Mouse (Mus musculus): ENCODE measurements around the gene Foxs1. TPM values are rescaled to one million over a fixed set of nuclear protein-coding genes. Genes with fewer than 3 reads are reported as not detected.

The Foxs1 gene
- polyA plus RNA-seq, 1 experiment from 2014 or later: 8.6 TPM

DNA sequence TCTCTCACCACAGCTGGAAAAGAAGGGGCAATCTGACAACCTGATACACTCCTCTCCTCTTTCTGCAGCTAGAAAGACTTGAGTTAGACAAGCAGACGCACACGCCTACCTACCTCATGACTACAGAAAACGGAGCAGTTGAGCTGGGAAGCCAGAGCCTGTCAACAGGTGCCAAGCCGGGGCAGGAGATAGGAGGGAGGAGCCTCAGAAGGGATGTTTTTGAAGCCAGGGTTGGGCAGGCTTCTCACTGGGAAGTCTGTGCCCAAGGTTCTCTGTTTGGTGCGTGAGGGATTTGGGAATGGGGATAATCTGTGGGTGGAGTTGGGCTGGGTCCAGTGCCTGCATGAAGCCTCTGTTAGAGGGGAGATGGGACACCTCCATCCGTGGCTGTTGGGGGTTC, 21.6 kb downstream of the Foxs1 start:
- Histone ChIP-seq H3K27ac (no peak overlapping the region), H3K36me3 (no peaks in the 10 kb centered on the region), H3K9ac (no peak overlapping the region), H3K4me1 (peaks cover 17% of the 10 kb centered on the region), H3K9me3 (no peaks in the 10 kb centered on the region), H3K4me3 (no peak overlapping the region), H3K4me2 (no peak overlapping the region), H3K27me3 (peaks cover 46% of the 10 kb centered on the region)
- 22% methylated on average over 6 of the region's 6 CpGs for WGBS
- no peak for ATAC-seq (ENCODE audit: borderline replicate concordance, extremely low read depth, low FRiP score, low TSS enrichment)

DNA sequence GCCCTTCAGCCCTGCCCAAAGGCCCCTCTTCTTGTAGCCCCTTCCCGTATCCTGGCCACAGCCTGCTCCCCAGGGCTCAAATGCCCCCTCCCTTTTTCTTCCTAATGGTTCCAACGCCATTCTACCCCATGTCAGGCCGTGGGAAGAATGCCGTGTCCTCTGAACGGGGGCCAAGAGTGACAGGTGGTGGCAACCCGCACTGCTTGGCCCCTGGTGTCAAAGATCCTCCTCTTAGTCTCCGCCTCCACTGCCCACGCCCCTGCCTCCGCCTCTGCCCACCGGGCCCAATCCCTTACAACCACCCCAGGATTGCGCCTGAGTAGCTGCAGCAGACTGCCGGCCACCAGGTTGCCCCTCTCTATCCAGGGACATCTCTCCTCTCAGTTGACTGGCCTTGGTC, 22.0 kb downstream of the Foxs1 start, which contains the start of gene Mylk2:
Gene Mylk2, plus strand, starts transcription at position 322 of the 400 bp plus-strand sequence.
- H3K27ac ChIP-seq: no peak within 1 kb of the TSS
- H3K4me1 ChIP-seq: peaks cover 21% of the 10 kb centered on the region
- no peaks in the 10 kb centered on the region for H3K36me3 ChIP-seq
- H3K9me3 ChIP-seq: no peaks in the 10 kb centered on the region
- no peak within 1 kb of the TSS for H3K4me3 ChIP-seq
- no peak within 1 kb of the TSS for H3K4me2 ChIP-seq
- H3K27me3 ChIP-seq: peaks cover 42% of the 10 kb centered on the region
- no peak within 1 kb of the TSS for H3K9ac ChIP-seq
- WGBS: 18% methylated on average over 12 of the region's 12 CpGs
- no peak for ATAC-seq (ENCODE audit: borderline replicate concordance, extremely low read depth, low FRiP score, low TSS enrichment)

DNA sequence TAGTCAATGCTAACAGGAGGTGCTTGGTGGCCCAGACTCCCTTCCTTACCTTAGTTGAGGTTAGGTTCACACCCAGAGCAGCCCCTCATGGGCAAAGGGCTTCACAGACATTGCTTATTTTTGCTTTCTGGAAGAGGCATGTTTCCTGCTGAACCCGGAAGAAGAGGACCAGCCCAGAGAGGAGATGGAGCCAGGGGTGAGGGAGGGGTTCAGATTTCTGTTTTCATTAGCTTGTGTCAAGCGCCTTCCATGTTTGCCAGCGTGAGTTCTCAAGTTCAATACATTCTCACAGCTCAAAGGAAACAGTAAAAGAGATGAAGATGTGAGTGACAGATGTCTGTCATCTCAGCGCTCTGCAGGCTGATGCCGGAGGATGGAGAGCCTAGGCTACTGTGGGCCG, 23.2 kb downstream of the Foxs1 start:
- Histone ChIP-seq H3K27ac (no peak overlapping the region), H3K4me2 (no peak overlapping the region), H3K9ac (no peak overlapping the region), H3K9me3 (no peaks in the 10 kb centered on the region), H3K4me3 (no peak overlapping the region), H3K27me3 (peaks cover 40% of the 10 kb centered on the region), H3K36me3 (no peaks in the 10 kb centered on the region), H3K4me1 (peaks cover 29% of the 10 kb centered on the region)
- WGBS: 65% methylated on average over 6 of the region's 6 CpGs
- no peak for ATAC-seq (ENCODE audit: borderline replicate concordance, extremely low read depth, low FRiP score, low TSS enrichment)

DNA sequence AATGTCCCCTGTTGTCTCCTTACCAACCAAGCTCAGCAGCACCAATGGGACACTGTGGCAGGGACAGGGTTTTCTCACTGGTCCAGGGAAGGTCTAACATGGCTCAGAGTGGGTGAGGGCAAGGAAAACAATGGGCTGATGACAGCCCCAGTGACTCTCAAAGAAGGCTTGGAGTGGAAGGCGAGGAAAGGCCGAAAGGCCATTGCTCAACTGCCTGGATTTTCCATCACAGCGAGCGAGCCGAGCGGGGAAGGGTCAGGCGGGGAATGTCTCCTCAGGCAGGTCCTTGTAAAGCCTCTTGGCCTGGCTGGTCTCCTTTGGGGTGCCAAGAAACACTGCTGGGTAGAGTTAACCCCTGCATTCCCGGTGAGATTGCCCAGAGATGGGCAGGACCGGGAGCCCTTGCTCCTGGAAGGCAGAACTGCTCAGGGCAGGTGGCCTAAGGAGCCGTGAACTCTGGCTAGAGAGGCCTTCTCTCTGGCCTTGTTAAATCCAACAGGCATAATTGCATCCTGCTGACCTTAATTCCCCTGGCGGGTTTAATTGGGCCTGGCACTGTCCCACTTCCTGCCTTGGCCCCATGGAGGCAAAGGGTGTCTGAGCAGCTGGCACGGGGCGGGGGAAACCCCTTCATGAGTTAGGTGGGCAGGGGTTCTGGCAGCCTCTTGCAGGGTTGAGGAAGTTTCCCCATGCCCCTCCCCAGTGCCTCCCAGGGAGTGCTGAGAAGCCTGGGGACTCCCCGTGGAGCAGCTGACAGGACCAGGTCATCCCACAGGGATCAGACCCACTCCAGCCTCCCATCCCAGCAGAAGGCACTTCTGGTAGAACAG, 25.7 kb downstream of the Foxs1 start:
- Histone ChIP-seq H3K4me2 (no peak overlapping the region), H3K9ac (no peak overlapping the region), H3K4me3 (no peak overlapping the region), H3K27me3 (peaks cover 22% of the 10 kb centered on the region), H3K36me3 (no peaks in the 10 kb centered on the region), H3K9me3 (no peaks in the 10 kb centered on the region), H3K4me1 (peaks cover 27% of the 10 kb centered on the region), H3K27ac (no peak overlapping the region)
- ATAC-seq (ENCODE audit: borderline replicate concordance, extremely low read depth, low FRiP score, low TSS enrichment): no peak
- 48% methylated on average over 14 of the region's 14 CpGs for WGBS

DNA sequence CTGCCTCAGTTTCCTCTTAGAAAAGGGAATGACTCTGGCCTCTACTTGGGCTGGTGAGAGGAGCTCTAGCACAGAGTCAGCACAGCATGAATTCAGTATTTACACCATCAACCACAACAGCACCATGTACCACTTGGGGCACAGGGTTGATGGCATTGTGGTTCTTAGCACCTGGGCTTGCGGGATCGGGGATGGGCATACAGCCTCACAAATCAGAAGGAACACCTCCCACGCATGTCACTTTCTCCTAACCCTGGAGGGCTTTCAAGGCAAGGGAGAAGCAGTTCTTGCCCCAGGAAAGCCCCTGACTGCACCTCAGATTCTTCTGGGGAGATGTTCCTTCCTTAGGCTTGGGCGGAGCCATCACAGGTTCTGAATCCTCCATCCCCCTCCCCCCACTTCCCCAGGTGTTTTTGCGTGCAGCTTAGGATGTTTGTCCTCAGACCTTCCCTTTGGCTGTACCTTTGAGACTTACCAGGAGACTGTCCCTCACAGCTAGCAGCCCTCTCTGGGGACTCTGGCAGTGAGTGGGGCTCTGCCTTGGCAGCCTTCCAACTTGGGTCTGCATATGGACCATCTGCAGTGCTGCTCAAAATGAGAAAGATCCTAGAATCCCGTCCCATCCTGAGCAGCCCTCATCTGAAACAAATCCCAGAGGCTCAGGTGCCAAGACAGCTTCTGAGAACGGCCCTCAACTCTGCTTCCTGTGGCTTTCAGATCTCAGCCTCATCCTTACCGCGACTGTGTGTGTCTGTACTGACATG, 26.6 kb downstream of the Foxs1 start:
- Histone ChIP-seq H3K4me3 (no peak overlapping the region), H3K27ac (no peak overlapping the region), H3K9me3 (no peaks in the 10 kb centered on the region), H3K27me3 (peaks cover 13% of the 10 kb centered on the region), H3K4me2 (no peak overlapping the region), H3K36me3 (no peaks in the 10 kb centered on the region), H3K9ac (no peak overlapping the region), H3K4me1 (peaks cover 27% of the 10 kb centered on the region)
- 40% methylated on average over 9 of the region's 9 CpGs for WGBS
- ATAC-seq (ENCODE audit: borderline replicate concordance, extremely low read depth, low FRiP score, low TSS enrichment): 0 out of 2 replicates have a peak, but pooled peaks have one; percentile 41

GRCm38 (mm10) chr2:152905036-152905829, 27.8 kb downstream of the Foxs1 start:
- Histone ChIP-seq H3K4me1 (peaks cover 27% of the 10 kb centered on the region), H3K4me3 (no peak overlapping the region), H3K9ac (no peak overlapping the region), H3K4me2 (no peak overlapping the region), H3K36me3 (no peaks in the 10 kb centered on the region), H3K9me3 (no peaks in the 10 kb centered on the region), H3K27ac (0 out of 2 replicates have a peak overlapping the region, but pooled peaks have one; percentile 37), H3K27me3 (peaks cover under 1% of the 10 kb centered on the region; the same call in 1 of the 2 replicates)
- peak; percentile 47; the same call in 1 of the 2 replicates for ATAC-seq (ENCODE audit: borderline replicate concordance, extremely low read depth, low FRiP score, low TSS enrichment)
- 39% methylated on average over 11 of the region's 11 CpGs for WGBS

DNA sequence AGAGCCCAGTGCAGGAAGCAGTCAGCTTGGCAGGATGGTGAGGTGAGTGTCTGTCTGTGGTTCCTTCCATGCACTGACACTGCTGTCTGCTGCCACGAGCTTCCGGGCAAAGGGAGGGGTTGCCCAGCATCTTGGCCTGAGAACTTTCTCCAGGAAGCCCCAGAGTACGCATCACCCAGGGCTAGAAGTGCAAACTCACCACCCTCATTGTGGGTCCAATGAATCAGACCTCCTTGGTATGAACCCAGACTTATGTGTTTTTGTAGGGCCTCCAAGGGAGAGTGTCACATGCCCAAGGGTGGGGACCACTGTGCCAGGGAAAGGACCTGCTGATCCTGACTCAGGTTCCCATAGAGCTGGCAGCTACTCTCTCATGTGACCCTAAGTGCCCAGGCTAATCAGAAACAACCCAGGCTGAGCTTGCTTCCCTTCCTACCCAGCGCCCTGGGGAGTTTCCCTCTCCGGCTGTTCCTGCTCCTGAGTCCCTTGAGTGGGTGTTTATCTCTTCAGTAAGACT, 28.8 kb downstream of the Foxs1 start:
- peaks cover 27% of the 10 kb centered on the region for H3K4me1 ChIP-seq
- no peaks in the 10 kb centered on the region for H3K27me3 ChIP-seq
- no peak for ATAC-seq (ENCODE audit: borderline replicate concordance, extremely low read depth, low FRiP score, low TSS enrichment)
- no peaks in the 10 kb centered on the region for H3K9me3 ChIP-seq
- H3K4me2 ChIP-seq: no peak overlapping the region
- H3K4me3 ChIP-seq: no peak overlapping the region
- no peak overlapping the region for H3K9ac ChIP-seq
- H3K36me3 ChIP-seq: no peaks in the 10 kb centered on the region
- no peak overlapping the region for H3K27ac ChIP-seq
- WGBS: 58% methylated on average over 5 of the region's 5 CpGs

DNA sequence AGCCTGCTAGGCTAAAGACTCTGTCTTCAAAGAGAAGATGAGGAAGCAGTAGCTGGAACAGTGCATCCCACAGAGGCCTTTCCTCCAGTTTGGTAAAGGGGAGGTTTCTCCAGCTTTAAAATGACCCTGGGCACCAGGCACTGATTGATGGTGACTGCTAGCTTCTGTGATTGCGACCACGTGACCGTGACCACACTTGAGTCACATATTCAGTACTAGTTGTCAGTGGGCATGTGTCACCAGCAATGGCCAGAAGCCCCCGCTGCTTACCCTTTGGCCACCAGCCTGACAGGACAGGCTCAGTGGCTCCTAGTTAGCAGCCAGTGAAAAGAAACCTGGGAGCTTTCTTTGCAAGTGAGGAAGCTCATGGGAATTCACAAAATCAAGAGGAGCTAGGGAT, 29.4 kb downstream of the Foxs1 start:
- no peak overlapping the region for H3K4me2 ChIP-seq
- no peaks in the 10 kb centered on the region for H3K27me3 ChIP-seq
- H3K9me3 ChIP-seq: no peaks in the 10 kb centered on the region
- peaks cover 27% of the 10 kb centered on the region for H3K4me1 ChIP-seq
- no peak for ATAC-seq (ENCODE audit: borderline replicate concordance, extremely low read depth, low FRiP score, low TSS enrichment)
- WGBS: 66% methylated on average over 4 of the region's 4 CpGs
- H3K36me3 ChIP-seq: no peaks in the 10 kb centered on the region
- H3K4me3 ChIP-seq: no peak overlapping the region
- no peak overlapping the region for H3K9ac ChIP-seq
- H3K27ac ChIP-seq: no peak overlapping the region

GRCm38 (mm10) chr2:152902658-152903057, 30.4 kb downstream of the Foxs1 start:
- peaks cover 26% of the 10 kb centered on the region for H3K4me1 ChIP-seq
- H3K27me3 ChIP-seq: no peaks in the 10 kb centered on the region
- H3K4me2 ChIP-seq: no peak overlapping the region
- no peak overlapping the region for H3K9ac ChIP-seq
- 49% methylated on average over 3 of the region's 3 CpGs for WGBS
- no peak overlapping the region for H3K4me3 ChIP-seq
- H3K9me3 ChIP-seq: no peaks in the 10 kb centered on the region
- no peak overlapping the region for H3K27ac ChIP-seq
- ATAC-seq (ENCODE audit: borderline replicate concordance, extremely low read depth, low FRiP score, low TSS enrichment): no peak
- H3K36me3 ChIP-seq: no peaks in the 10 kb centered on the region

- Histone ChIP-seq H3K4me2 (no peak overlapping the region), H3K9me3 (no peaks in the 10 kb centered on the region), H3K9ac (no peak overlapping the region), H3K27me3 (no peaks in the 10 kb centered on the region), H3K4me3 (no peak overlapping the region), H3K36me3 (no peaks in the 10 kb centered on the region), H3K27ac (no peak overlapping the region), H3K4me1 (peaks cover 14% of the 10 kb centered on the region)
- no peak for ATAC-seq (ENCODE audit: borderline replicate concordance, extremely low read depth, low FRiP score, low TSS enrichment)
- WGBS: 83% methylated on average over 15 of the region's 15 CpGs
These were observed 31.7 kb downstream of the Foxs1 start for GRCm38 (mm10) chr2:152901296-152901695.

GRCm38 (mm10) chr2:152899011-152899410, 34.0 kb downstream of the Foxs1 start:
- peaks cover 22% of the 10 kb centered on the region for H3K36me3 ChIP-seq
- WGBS: 68% methylated on average over 6 of the region's 6 CpGs
- H3K27me3 ChIP-seq: no peaks in the 10 kb centered on the region
- H3K4me2 ChIP-seq: no peak overlapping the region
- no peak for ATAC-seq (ENCODE audit: borderline replicate concordance, extremely low read depth, low FRiP score, low TSS enrichment)
- H3K4me1 ChIP-seq: no peaks in the 10 kb centered on the region
- no peak overlapping the region for H3K9ac ChIP-seq
- H3K9me3 ChIP-seq: no peaks in the 10 kb centered on the region
- no peak overlapping the region for H3K27ac ChIP-seq
- no peak overlapping the region for H3K4me3 ChIP-seq
